Mouse (Mus musculus): ENCODE measurements around the gene Il17rb. TPM values are rescaled to one million over a fixed set of nuclear protein-coding genes. Genes with fewer than 3 reads are reported as not detected.

Gene Il17rb
- 0.53 TPM for total RNA-seq (2023)

GRCm38 (mm10) chr14:30008733-30009575, at the start of gene Il17rb, which contains the start of gene Chdh:
Il17rb (minus strand) TSS chr14:30008896.
Chdh (plus strand) TSS chr14:30009023.

GRCm38 (mm10) chr14:29978254-29979204, 30.2 kb downstream of the Il17rb start, which contains the start of gene Actr8:
Actr8 (plus strand) TSS chr14:29978337.

GRCm38 (mm10) chr14:29968075-29968821, 40.4 kb downstream of the Il17rb start, which contains the start of gene Selenok:
Selenok (plus strand) TSS chr14:29968308.

Other genes with a start within 250 kb of the Il17rb start
- 185 TPM for gene Selenok, start 40.6 kb downstream of the Il17rb start, total RNA-seq (2023)
- 52.5 TPM for gene Actr8, start 30.6 kb downstream of the Il17rb start, total RNA-seq (2023)
- 0.79 TPM for gene Chdh, start 127 bp upstream of the Il17rb start, total RNA-seq (2023)

Data from CD4-positive naive resting alpha-beta T cell, adult 76 days (primary cell).